Mouse (Mus musculus): ENCODE data around the gene Ntng2. TPM values are rescaled to one million over a fixed set of nuclear protein-coding genes. Genes with fewer than 3 reads are reported as not detected.

Gene Ntng2
- polyA plus RNA-seq, 1 experiment from 2014 or later: 0.83 TPM

- no peak overlapping the region for H3K27ac ChIP-seq (replicated peaks; ENCODE audit: low read depth, low read length)
- DNase-seq (ENCODE audit: low spot score) (no peak), ATAC-seq (replicated peaks; ENCODE audit: insufficient number of reproducible peaks, low FRiP score, low TSS enrichment, low read depth) (no peak)
- H3K9ac ChIP-seq (replicated peaks; ENCODE audit: low read length): no peak overlapping the region
- peak overlapping the region; percentile 98 for H3K4me2 ChIP-seq (ENCODE audit: low read depth, low read length)
- H3K27me3 ChIP-seq (ENCODE audit: control insufficient read depth, insufficient read depth, low read length): peaks cover 11% of the 10 kb centered on the region
- no peaks in the 10 kb centered on the region for H3K36me3 ChIP-seq (replicated peaks; ENCODE audit: control insufficient read depth, insufficient read depth, low read depth, low read length)
- WGBS: 15% methylated on average over 16 of the region's 16 CpGs
- H3K4me1 ChIP-seq (ENCODE audit: control insufficient read depth, insufficient read depth, low read length): no peaks in the 10 kb centered on the region
- H3K9me3 ChIP-seq (replicated peaks; ENCODE audit: control insufficient read depth, low read length): no peaks in the 10 kb centered on the region
- H3K4me3 ChIP-seq (ENCODE audit: low read depth, low read length): peak overlapping the region; percentile 45
Observed at GRCm38 (mm10) chr2:29193819-29194546, 58.8 kb downstream of the Ntng2 start.

DNA sequence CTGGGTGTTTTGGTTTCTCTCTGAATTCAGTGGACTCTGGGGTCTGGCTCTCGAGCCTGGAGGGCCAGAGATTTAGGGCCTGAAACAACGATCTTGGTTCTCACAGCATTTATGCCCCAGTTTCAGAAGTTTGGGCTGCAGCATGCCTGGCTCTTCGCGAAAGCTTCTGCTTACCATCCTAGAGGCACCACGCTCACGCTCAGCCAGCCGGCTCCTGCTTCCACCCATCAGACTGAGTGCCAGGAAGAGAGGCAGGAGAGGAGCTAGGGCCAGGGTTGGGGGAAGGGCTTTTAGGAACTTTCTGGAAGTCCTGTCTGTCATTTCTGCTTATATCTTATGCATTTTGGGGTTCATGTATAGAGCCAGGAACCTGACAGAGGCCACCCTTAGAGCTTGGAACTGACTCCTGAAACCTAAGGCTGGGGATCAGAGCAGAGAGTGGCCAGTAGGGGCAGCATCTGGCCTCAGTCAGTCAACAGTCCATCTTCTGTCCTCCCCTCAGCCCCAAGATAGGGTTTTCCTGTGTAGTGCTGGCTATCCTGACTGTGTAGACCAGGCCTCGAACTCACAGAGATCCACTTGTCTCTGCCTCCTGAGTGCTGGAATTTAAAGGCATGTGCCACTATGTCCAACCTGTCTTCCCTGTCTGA, 60.1 kb downstream of the Ntng2 start:
- Histone ChIP-seq H3K27ac (replicated peaks; ENCODE audit: low read depth, low read length) (no peak overlapping the region), H3K9ac (replicated peaks; ENCODE audit: low read length) (no peak overlapping the region), H3K4me3 (ENCODE audit: low read depth, low read length) (no peak overlapping the region), H3K27me3 (ENCODE audit: control insufficient read depth, insufficient read depth, low read length) (peaks cover 11% of the 10 kb centered on the region), H3K36me3 (replicated peaks; ENCODE audit: control insufficient read depth, insufficient read depth, low read depth, low read length) (no peaks in the 10 kb centered on the region), H3K9me3 (replicated peaks; ENCODE audit: control insufficient read depth, low read length) (no peaks in the 10 kb centered on the region), H3K4me1 (ENCODE audit: control insufficient read depth, insufficient read depth, low read length) (no peaks in the 10 kb centered on the region), H3K4me2 (ENCODE audit: low read depth, low read length) (no peak overlapping the region)
- WGBS: 83% methylated on average over 8 of the region's 8 CpGs
- DNase-seq (ENCODE audit: low spot score): no peak
- no peak for ATAC-seq (replicated peaks; ENCODE audit: insufficient number of reproducible peaks, low FRiP score, low TSS enrichment, low read depth)

DNA sequence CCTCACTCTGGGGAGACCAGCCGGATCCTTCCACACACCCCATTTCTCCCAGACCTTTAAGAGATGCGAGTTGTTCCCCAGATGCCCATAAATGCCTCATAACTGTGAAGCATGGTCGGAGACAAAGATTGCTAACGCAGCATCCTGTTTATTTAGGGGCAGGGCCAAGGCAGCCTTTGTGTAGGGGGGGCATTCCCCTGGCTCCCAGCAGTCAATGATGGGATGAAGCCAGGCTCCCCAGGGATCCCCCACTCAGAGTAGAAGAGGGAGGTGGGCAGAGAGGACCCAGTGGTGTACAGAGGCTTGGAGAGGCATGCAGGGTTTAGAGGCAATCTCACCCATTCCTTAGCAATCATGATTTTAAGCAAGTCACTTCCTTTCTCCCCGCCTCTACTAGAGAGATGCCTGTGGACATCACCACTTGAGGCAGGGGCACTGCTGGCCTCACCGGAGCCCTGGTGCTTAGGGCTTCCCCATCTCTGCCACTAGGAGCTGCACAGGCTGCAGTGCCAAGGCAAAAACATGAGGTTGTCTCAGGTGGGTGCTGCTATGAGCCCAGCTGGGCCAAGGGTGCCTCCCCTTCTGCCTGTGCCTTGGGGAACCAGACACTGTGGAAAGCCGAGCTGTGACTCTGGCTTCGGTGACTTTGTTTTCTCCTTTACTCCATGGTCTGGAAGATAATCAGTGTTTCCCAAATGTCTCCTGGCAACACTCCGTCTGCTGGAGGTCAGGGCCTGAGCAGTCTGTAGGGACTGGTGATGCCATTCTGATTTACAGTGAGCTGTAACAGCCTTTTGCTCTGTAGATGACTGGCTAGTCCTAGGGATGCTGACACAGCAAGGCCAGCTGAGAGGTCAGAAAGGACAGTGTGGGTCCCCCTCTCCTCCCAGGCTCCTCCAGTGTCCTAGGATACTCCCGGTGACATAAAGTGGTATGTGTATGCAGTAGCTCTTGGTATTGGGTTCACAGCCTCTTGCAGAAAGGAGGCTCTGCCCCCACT, 61.3 kb downstream of the Ntng2 start:
- DNase-seq (ENCODE audit: low spot score): no peak
- H3K27ac ChIP-seq (replicated peaks; ENCODE audit: low read depth, low read length): no peak overlapping the region
- no peaks in the 10 kb centered on the region for H3K36me3 ChIP-seq (replicated peaks; ENCODE audit: control insufficient read depth, insufficient read depth, low read depth, low read length)
- H3K9me3 ChIP-seq (replicated peaks; ENCODE audit: control insufficient read depth, low read length): no peaks in the 10 kb centered on the region
- no peak overlapping the region for H3K9ac ChIP-seq (replicated peaks; ENCODE audit: low read length)
- peaks cover 11% of the 10 kb centered on the region for H3K27me3 ChIP-seq (ENCODE audit: control insufficient read depth, insufficient read depth, low read length)
- no peak overlapping the region for H3K4me2 ChIP-seq (ENCODE audit: low read depth, low read length)
- no peak overlapping the region for H3K4me3 ChIP-seq (ENCODE audit: low read depth, low read length)
- ATAC-seq (replicated peaks; ENCODE audit: insufficient number of reproducible peaks, low FRiP score, low TSS enrichment, low read depth): no peak; the same call in 1 of the 2 replicates
- 76% methylated on average over 10 of the region's 10 CpGs for WGBS
- H3K4me1 ChIP-seq (ENCODE audit: control insufficient read depth, insufficient read depth, low read length): no peaks in the 10 kb centered on the region

DNA sequence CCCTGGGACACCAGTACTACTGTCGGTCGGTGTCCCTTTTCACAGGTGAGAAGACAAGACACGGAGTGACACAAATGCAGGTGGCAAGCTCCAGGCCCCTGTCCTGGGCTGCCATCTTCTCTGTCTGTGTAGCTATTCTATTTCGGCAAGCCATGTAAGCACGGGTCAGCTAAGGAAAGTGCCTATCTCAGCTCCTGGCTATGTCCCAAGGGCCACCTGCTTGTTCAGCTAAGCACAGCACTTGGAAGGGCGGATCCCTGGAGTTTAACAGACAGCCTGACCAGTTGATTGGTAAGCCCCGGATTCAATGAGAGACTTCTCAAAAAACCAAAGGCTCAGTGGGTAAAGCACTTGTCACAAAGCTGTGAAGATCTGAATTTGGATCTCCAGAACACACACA, 62.4 kb downstream of the Ntng2 start:
- ATAC-seq (replicated peaks; ENCODE audit: insufficient number of reproducible peaks, low FRiP score, low TSS enrichment, low read depth): no peak
- WGBS: 87% methylated on average over 7 of the region's 7 CpGs
- H3K27me3 ChIP-seq (ENCODE audit: control insufficient read depth, insufficient read depth, low read length): peaks cover 7% of the 10 kb centered on the region
- no peaks in the 10 kb centered on the region for H3K4me1 ChIP-seq (ENCODE audit: control insufficient read depth, insufficient read depth, low read length)
- H3K9ac ChIP-seq (replicated peaks; ENCODE audit: low read length): no peak overlapping the region
- no peaks in the 10 kb centered on the region for H3K36me3 ChIP-seq (replicated peaks; ENCODE audit: control insufficient read depth, insufficient read depth, low read depth, low read length)
- H3K27ac ChIP-seq (replicated peaks; ENCODE audit: low read depth, low read length): no peak overlapping the region
- H3K4me2 ChIP-seq (ENCODE audit: low read depth, low read length): no peak overlapping the region
- DNase-seq (ENCODE audit: low spot score): no peak
- no peak overlapping the region for H3K4me3 ChIP-seq (ENCODE audit: low read depth, low read length)
- no peaks in the 10 kb centered on the region for H3K9me3 ChIP-seq (replicated peaks; ENCODE audit: control insufficient read depth, low read length)

DNA sequence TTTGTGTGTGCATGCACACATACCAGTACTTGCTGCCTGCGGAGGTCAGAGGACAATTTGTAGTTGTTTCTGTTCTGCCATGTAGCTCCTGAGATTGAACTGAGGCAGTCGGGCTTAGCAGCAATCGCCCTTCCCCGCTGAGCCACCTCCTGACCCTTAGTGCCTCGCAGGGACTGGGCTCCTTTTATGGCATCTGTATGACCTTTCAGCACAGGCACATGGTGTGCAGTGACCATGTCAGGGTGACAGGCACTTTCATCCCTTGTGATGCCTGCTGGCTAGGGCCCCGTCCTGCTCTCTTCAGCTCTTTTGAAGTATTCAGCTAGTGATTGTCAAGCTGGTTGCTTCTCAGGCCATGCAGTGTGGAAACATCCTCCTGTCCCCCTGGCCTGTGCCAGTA, 66.6 kb downstream of the Ntng2 start:
- DNase-seq (ENCODE audit: low spot score) (no peak), ATAC-seq (replicated peaks; ENCODE audit: insufficient number of reproducible peaks, low FRiP score, low TSS enrichment, low read depth) (no peak)
- 42% methylated on average over 6 of the region's 6 CpGs for WGBS
- Histone ChIP-seq H3K4me3 (ENCODE audit: low read depth, low read length) (no peak overlapping the region), H3K27me3 (ENCODE audit: control insufficient read depth, insufficient read depth, low read length) (no peaks in the 10 kb centered on the region), H3K36me3 (replicated peaks; ENCODE audit: control insufficient read depth, insufficient read depth, low read depth, low read length) (no peaks in the 10 kb centered on the region; the same call in 1 of the 2 replicates), H3K27ac (replicated peaks; ENCODE audit: low read depth, low read length) (no peak overlapping the region), H3K4me1 (ENCODE audit: control insufficient read depth, insufficient read depth, low read length) (no peaks in the 10 kb centered on the region), H3K4me2 (ENCODE audit: low read depth, low read length) (no peak overlapping the region), H3K9me3 (replicated peaks; ENCODE audit: control insufficient read depth, low read length) (no peaks in the 10 kb centered on the region), H3K9ac (replicated peaks; ENCODE audit: low read length) (no peak overlapping the region)

DNA sequence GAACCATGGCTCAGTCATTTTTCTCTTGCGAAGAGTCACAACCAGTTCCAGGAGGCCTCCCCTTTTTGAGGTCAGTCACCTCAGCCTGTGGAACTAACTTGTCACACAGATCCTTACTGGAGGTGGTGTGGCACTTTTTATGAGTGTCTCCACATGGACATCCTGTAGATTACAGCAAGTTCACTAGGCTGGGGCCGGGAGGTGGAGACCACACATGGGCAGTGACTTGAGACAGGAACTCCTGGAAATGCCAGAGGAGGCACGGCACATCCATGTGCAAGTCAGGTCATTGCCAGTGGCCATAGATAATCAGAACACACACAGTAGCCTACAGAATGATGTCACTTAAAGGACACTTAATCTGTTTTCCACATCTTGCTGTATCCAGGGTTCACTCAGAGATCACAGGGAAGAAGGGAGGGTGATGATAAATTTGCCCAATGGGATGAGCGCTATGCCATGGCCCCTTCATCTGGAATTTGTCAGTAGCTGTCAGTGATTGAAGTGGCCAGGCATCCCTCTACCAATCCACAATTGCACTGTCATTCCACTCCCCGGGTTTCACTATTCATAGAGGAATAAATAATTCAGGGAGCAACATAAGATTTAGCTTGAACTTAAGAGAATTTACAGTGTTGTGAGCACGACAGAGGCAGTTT, 69.4 kb downstream of the Ntng2 start:
- H3K4me3 ChIP-seq (ENCODE audit: low read depth, low read length): no peak overlapping the region
- H3K27ac ChIP-seq (replicated peaks; ENCODE audit: low read depth, low read length): no peak overlapping the region
- H3K9me3 ChIP-seq (replicated peaks; ENCODE audit: control insufficient read depth, low read length): no peaks in the 10 kb centered on the region
- no peak overlapping the region for H3K9ac ChIP-seq (replicated peaks; ENCODE audit: low read length)
- no peak for ATAC-seq (replicated peaks; ENCODE audit: insufficient number of reproducible peaks, low FRiP score, low TSS enrichment, low read depth)
- DNase-seq (ENCODE audit: low spot score): no peak
- no peak overlapping the region for H3K4me2 ChIP-seq (ENCODE audit: low read depth, low read length)
- H3K27me3 ChIP-seq (ENCODE audit: control insufficient read depth, insufficient read depth, low read length): no peaks in the 10 kb centered on the region
- peaks cover 6% of the 10 kb centered on the region for H3K36me3 ChIP-seq (replicated peaks; ENCODE audit: control insufficient read depth, insufficient read depth, low read depth, low read length)
- WGBS: 76% methylated on average over 6 of the region's 6 CpGs
- H3K4me1 ChIP-seq (ENCODE audit: control insufficient read depth, insufficient read depth, low read length): no peaks in the 10 kb centered on the region

GRCm38 (mm10) chr2:29181111-29181510, 71.7 kb downstream of the Ntng2 start:
- Histone ChIP-seq H3K9me3 (replicated peaks; ENCODE audit: control insufficient read depth, low read length) (no peaks in the 10 kb centered on the region), H3K27ac (replicated peaks; ENCODE audit: low read depth, low read length) (no peak overlapping the region), H3K36me3 (replicated peaks; ENCODE audit: control insufficient read depth, insufficient read depth, low read depth, low read length) (peaks cover 6% of the 10 kb centered on the region), H3K9ac (replicated peaks; ENCODE audit: low read length) (no peak overlapping the region), H3K4me1 (ENCODE audit: control insufficient read depth, insufficient read depth, low read length) (no peaks in the 10 kb centered on the region), H3K4me2 (ENCODE audit: low read depth, low read length) (no peak overlapping the region), H3K27me3 (ENCODE audit: control insufficient read depth, insufficient read depth, low read length) (no peaks in the 10 kb centered on the region), H3K4me3 (ENCODE audit: low read depth, low read length) (no peak overlapping the region)
- no peak for ATAC-seq (replicated peaks; ENCODE audit: insufficient number of reproducible peaks, low FRiP score, low TSS enrichment, low read depth)
- WGBS: 79% methylated on average over 2 of the region's 2 CpGs
- DNase-seq (ENCODE audit: low spot score): no peak

Data from embryonic facial prominence, embryonic 11.5 days (tissue).